Mouse (Mus musculus) myocyte (in vitro differentiated cells): ENCODE results near the gene Brsk1. TPM values are rescaled to one million over a fixed set of nuclear protein-coding genes. Genes with fewer than 3 reads are reported as not detected.

Experiments
- H3K27me3 ChIP-seq: one replicate; pipeline ENCODE4 v1.6.1; 2011; ENCODE audit not compliant: control insufficient read depth, insufficient read depth, insufficient read length
- H3K36me3 ChIP-seq: one replicate; pipeline ENCODE4 v1.6.1; 2011; ENCODE audit not compliant: control insufficient read depth, insufficient read depth
- H3K4me2 ChIP-seq: one replicate; pipeline ENCODE4 v1.6.1; 2011; ENCODE audit warnings: low read depth, control low read depth
- H3K4me3 ChIP-seq: one replicate; pipeline ENCODE4 v1.5.1; 2011; ENCODE audit warnings: mild to moderate bottlenecking, control low read depth, moderate library complexity
- H3K79me2 ChIP-seq: one replicate; pipeline ENCODE4 v1.6.1; 2011; ENCODE audit not compliant: control insufficient read depth, insufficient read depth
- H3ac ChIP-seq: one replicate; pipeline ENCODE4 v1.6.1; 2011; ENCODE audit not compliant: control insufficient read depth, insufficient read length
- CEBPB ChIP-seq: IDR thresholded peaks from 2 replicates; pipeline ENCODE4 v1.6.1; 2011; ENCODE audit warnings: mild to moderate bottlenecking, moderate library complexity; ENCODE audit not compliant: poor library complexity, insufficient read depth, severe bottlenecking
- E2F4 ChIP-seq: IDR thresholded peaks from one replicate; pipeline ENCODE4 v1.6.1; 2011; ENCODE audit warnings: mild to moderate bottlenecking, control low read depth, moderate library complexity; ENCODE audit not compliant: insufficient read depth
- MAX ChIP-seq: IDR thresholded peaks from one replicate; pipeline ENCODE4 v1.6.1; 2011; ENCODE audit warnings: low read depth, mild to moderate bottlenecking, control low read depth
- MYOD1 ChIP-seq, 3 experiments: IDR thresholded peaks; one replicate each; pipeline ENCODE4 v1.6.1; 2011; ENCODE audit warnings: control low read depth in 2 of 3, low read depth in 2 of 3, mild to moderate bottlenecking in 2 of 3, moderate library complexity in 1 of 3; ENCODE audit not compliant: insufficient read length in 2 of 3, control insufficient read depth in 1 of 3
- MYOG ChIP-seq, 3 experiments: IDR thresholded peaks; one replicate each; pipeline ENCODE4 v1.6.1; 2011; ENCODE audit warnings: control low read depth in 2 of 3, low read depth in 2 of 3, mild to moderate bottlenecking in 2 of 3; ENCODE audit not compliant: insufficient read length in 2 of 3, control insufficient read depth in 1 of 3, insufficient read depth in 1 of 3
- POLR2A ChIP-seq: IDR thresholded peaks from one replicate; pipeline ENCODE4 v1.6.1; 2011; ENCODE audit warnings: low read depth, mild to moderate bottlenecking, control low read depth, moderate library complexity; ENCODE audit not compliant: insufficient read length
- POLR2AphosphoS2 ChIP-seq: IDR thresholded peaks from one replicate; pipeline ENCODE4 v1.6.1; 2011; ENCODE audit warnings: low read depth, control low read depth; ENCODE audit not compliant: insufficient read length
- REST ChIP-seq: IDR thresholded peaks from one replicate; pipeline ENCODE4 v1.6.1; 2011; ENCODE audit warnings: mild to moderate bottlenecking, control low read depth, moderate library complexity; ENCODE audit not compliant: insufficient read depth, insufficient read length
- SRF ChIP-seq: IDR thresholded peaks from one replicate; pipeline ENCODE4 v1.6.1; 2011; ENCODE audit warnings: low read depth; ENCODE audit not compliant: control insufficient read depth, insufficient read length
- TCF12 ChIP-seq: IDR thresholded peaks from one replicate; pipeline ENCODE4 v1.6.1; 2011; ENCODE audit warnings: mild to moderate bottlenecking, control low read depth; ENCODE audit not compliant: poor library complexity, insufficient read depth, severe bottlenecking
- TCF3 ChIP-seq: IDR thresholded peaks from one replicate; pipeline ENCODE4 v1.6.1; 2011; ENCODE audit warnings: low read depth, control low read depth; ENCODE audit not compliant: insufficient read length
- USF1 ChIP-seq: IDR thresholded peaks from one replicate; pipeline ENCODE4 v1.6.1; 2011; ENCODE audit warnings: low read depth, mild to moderate bottlenecking, control low read depth, moderate library complexity
- polyA plus RNA-seq: library from polyadenylated mRNA; unstranded; fragments of >200 nt; fragmentation: generic; extraction: Trizol; gene quantifications from one replicate; pipeline ENCODE4 v1.2.1, GENCODE M21; 2012; ENCODE audit warnings: missing spikeins

Brsk1 gene
- 7.0 TPM for polyA plus RNA-seq

GRCm38 (mm10) chr7:4690387-4690786, at the start of gene Brsk1:
TSS of gene Brsk1 (plus strand) at chr7:4690604.
- H3K4me3 ChIP-seq, result peak within 1 kb of the TSS; percentile 13
- no peaks in the 10 kb centered on the region for H3K79me2 ChIP-seq

GRCm38 (mm10) chr7:4641155-4641554, 49.2 kb upstream of the Brsk1 start:
- TF ChIP-seq TCF3, result no peak
- TF ChIP-seq E2F4, result no peak
- no peak for TF ChIP-seq TCF12
- TF ChIP-seq MYOD1 (IDR thresholded peaks at IDR 0.05; ENCODE audit: control insufficient read depth in 1 of 3, insufficient read length in 2 of 3, low read depth in 2 of 3), result no peak
- no peak for TF ChIP-seq POLR2A
- TF ChIP-seq MYOG (IDR thresholded peaks at IDR 0.05; ENCODE audit: control insufficient read depth in 1 of 3, insufficient read depth in 1 of 3, insufficient read length in 2 of 3, low read depth in 2 of 3), result no peak
- TF ChIP-seq SRF, result no peak
- no peak for TF ChIP-seq MAX
- TF ChIP-seq USF1, result no peak
- TF ChIP-seq POLR2AphosphoS2, result no peak
- no peak for TF ChIP-seq CEBPB
- TF ChIP-seq REST, result no peak
- H3K36me3 ChIP-seq, result peaks cover 31% of the 10 kb centered on the region
- no peaks in the 10 kb centered on the region for H3K27me3 ChIP-seq

More at GRCm38 (mm10) chr7:4690387-4690786, at the start of gene Brsk1:
- TF ChIP-seq TCF12 (no peak), MYOD1 (IDR thresholded peaks at IDR 0.05; ENCODE audit: control insufficient read depth in 1 of 3, insufficient read length in 2 of 3, low read depth in 2 of 3) (no peak), MAX (no peak), SRF (no peak), MYOG (IDR thresholded peaks at IDR 0.05; ENCODE audit: control insufficient read depth in 1 of 3, insufficient read depth in 1 of 3, insufficient read length in 2 of 3, low read depth in 2 of 3) (no peak), POLR2A (no peak), POLR2AphosphoS2 (no peak), E2F4 (no peak), USF1 (no peak), REST (no peak), TCF3 (no peak), CEBPB (no peak)
- H3K36me3 ChIP-seq, result no peaks in the 10 kb centered on the region
- H3ac ChIP-seq, result no peak within 1 kb of the TSS
- peak within 1 kb of the TSS; percentile 58 for H3K4me2 ChIP-seq
- no peaks in the 10 kb centered on the region for H3K27me3 ChIP-seq

GRCm38 (mm10) chr7:4641956-4642355, 48.4 kb upstream of the Brsk1 start:
- H3K27me3 ChIP-seq, result no peaks in the 10 kb centered on the region
- H3K4me2 ChIP-seq, result no peak overlapping the region
- H3K79me2 ChIP-seq, result no peaks in the 10 kb centered on the region
- H3ac ChIP-seq, result no peak overlapping the region
- H3K36me3 ChIP-seq, result peaks cover 31% of the 10 kb centered on the region
- no peak overlapping the region for H3K4me3 ChIP-seq
- TF ChIP-seq E2F4, result no peak
- no peak for TF ChIP-seq TCF12
- TF ChIP-seq MYOG (IDR thresholded peaks at IDR 0.05; ENCODE audit: control insufficient read depth in 1 of 3, insufficient read depth in 1 of 3, insufficient read length in 2 of 3, low read depth in 2 of 3), result peak in 2 of 3 experiments; percentile 63 to 76
- no peak for TF ChIP-seq USF1
- TF ChIP-seq REST, result no peak
- no peak for TF ChIP-seq SRF
- TF ChIP-seq POLR2AphosphoS2, result no peak
- TF ChIP-seq TCF3, result no peak
- TF ChIP-seq CEBPB, result no peak
- no peak for TF ChIP-seq MAX
- no peak for TF ChIP-seq POLR2A
- peak in 2 of 3 experiments; percentile 52 to 53 for TF ChIP-seq MYOD1 (IDR thresholded peaks at IDR 0.05; ENCODE audit: control insufficient read depth in 1 of 3, insufficient read length in 2 of 3, low read depth in 2 of 3)

More at GRCm38 (mm10) chr7:4641155-4641554, 49.2 kb upstream of the Brsk1 start:
- Histone ChIP-seq H3K79me2 (no peaks in the 10 kb centered on the region), H3ac (no peak overlapping the region), H3K4me3 (no peak overlapping the region), H3K4me2 (no peak overlapping the region)

- Histone ChIP-seq H3K36me3 (peaks cover 24% of the 10 kb centered on the region), H3ac (no peak overlapping the region), H3K4me2 (no peak overlapping the region), H3K4me3 (no peak overlapping the region), H3K27me3 (no peaks in the 10 kb centered on the region), H3K79me2 (peaks cover 7% of the 10 kb centered on the region)
- TF ChIP-seq USF1, result no peak
These were observed 47.2 kb upstream of the Brsk1 start for GRCm38 (mm10) chr7:4643225-4643624.

GRCm38 (mm10) chr7:4646806-4647205, 43.6 kb upstream of the Brsk1 start:
- Histone ChIP-seq H3K4me3 (no peak overlapping the region), H3K27me3 (no peaks in the 10 kb centered on the region), H3K4me2 (no peak overlapping the region), H3K79me2 (peaks cover 20% of the 10 kb centered on the region), H3ac (no peak overlapping the region), H3K36me3 (peaks cover 14% of the 10 kb centered on the region)
- TF ChIP-seq SRF (no peak), MAX (no peak), MYOD1 (IDR thresholded peaks at IDR 0.05; ENCODE audit: control insufficient read depth in 1 of 3, insufficient read length in 2 of 3, low read depth in 2 of 3) (no peak), E2F4 (no peak)
